Mouse (Mus musculus) adrenal gland, adult 10 weeks (tissue): ENCODE measurements around the gene Gm3512. TPM values are rescaled to one million over a fixed set of nuclear protein-coding genes. Genes with fewer than 3 reads are reported as not detected.

Source experiments
- polyA plus RNA-seq: library from polyadenylated mRNA; stranded (reverse); fragments of 350-450 nt; fragmentation: Illumina TruSeq; extraction: RNeasy Lipid Tissue Mini Kit (QIAGEN cat#74804); gene quantifications from one replicate; pipeline ENCODE4 v1.2.3, GENCODE M21; 2014; ENCODE audit warnings: low read depth, low replicate concordance

The Gm3512 gene
- 2.0 TPM for polyA plus RNA-seq

GRCm38 (mm10) chr14:7174483-7174971, at the start of gene Gm3512:
Gm3512 (minus strand) TSS chr14:7174533.

GRCm38 (mm10) chr14:7194440-7194839, 20.1 kb upstream of the Gm3512 start, which contains the start of gene Gm16434:
Gm16434 (minus strand) TSS chr14:7194540.

GRCm38 (mm10) chr14:7125312-7125711, 49.0 kb downstream of the Gm3512 start, which contains the start of gene Gm6676:
Gm6676 (minus strand) TSS chr14:7125412.

Other genes starting within 250 kb of the Gm3512 start
- gene Gm6356, start 200.7 kb downstream of the Gm3512 start, polyA plus RNA-seq, result not detected
- not detected for gene Gm10406, start 147.1 kb downstream of the Gm3512 start, polyA plus RNA-seq
- gene Gm3685, start 129.6 kb downstream of the Gm3512 start, polyA plus RNA-seq, result not detected
- gene Gm3696, start 73.9 kb downstream of the Gm3512 start, polyA plus RNA-seq, result 0.87 TPM
- gene Gm6676, start 49.1 kb downstream of the Gm3512 start, polyA plus RNA-seq, result not detected
- not detected for gene Gm16434, start 20.0 kb upstream of the Gm3512 start, polyA plus RNA-seq
- not detected for gene Gm3727, start 90.2 kb upstream of the Gm3512 start, polyA plus RNA-seq
- gene Gm3739, start 140.5 kb upstream of the Gm3512 start, polyA plus RNA-seq, result not detected
- gene Gm5797, start 157.9 kb upstream of the Gm3512 start, polyA plus RNA-seq, result not detected
- not detected for gene Gm8374, start 190.6 kb upstream of the Gm3512 start, polyA plus RNA-seq